Mouse (Mus musculus) embryonic fibroblast, embryonic 13.5 days (primary cell): ENCODE results near the gene Spata13.

ENCODE experiments used
- CTCF ChIP-seq: IDR thresholded peaks from 2 replicates; pipeline ENCODE4 v1.5.1; 2011; ENCODE audit warnings: mild to moderate bottlenecking, control low read depth, low read length, moderate library complexity, borderline replicate concordance; ENCODE audit not compliant: insufficient read depth
- POLR2A ChIP-seq: IDR thresholded peaks from 2 replicates; pipeline ENCODE4 v1.6.1; 2011; ENCODE audit warnings: low read depth, mild to moderate bottlenecking, control low read depth, low read length, moderate library complexity

- TF ChIP-seq POLR2A (no peak), CTCF (no peak)
Measured at GRCm38 (mm10) chr14:60727130-60727529, 93.3 kb downstream of the Spata13 start.
